Mouse (Mus musculus): ENCODE measurements around the gene Il6st.

GRCm38 (mm10) chr13:112417861-112418423, 45.9 kb upstream of the Il6st start:
- TF ChIP-seq CTCF (IDR thresholded peaks at IDR 0.05; ENCODE audit: borderline replicate concordance, control insufficient read depth, extremely low read depth, insufficient read depth, low read length, poor library complexity) (no peak), POLR2A (IDR thresholded peaks at IDR 0.05; ENCODE audit: control insufficient read depth, extremely low read depth, insufficient read depth, low read length, poor library complexity) (no peak)
